Mouse (Mus musculus) regulatory T cell (primary cell): ENCODE measurements at regions not wholly inside any gene's neighbourhood (a gene's known extent, or its start where the extent isn't known, plus 50 kb on each side); places are given as distances from the start of the nearest gene placed in this dataset.

ENCODE experiments used
- in situ Hi-C: fragments of 300-600 bp; cut with MboI, MseI; formaldehyde crosslinking; loops from one replicate; pipeline ENCODE4 v1.15.1; 2025; ENCODE audit warnings: high pct_unique_total_duplicates

GRCm38 (mm10) chr8:34469091-34469490 lies 357.6 kb upstream of the Gm10131 start:
- in situ Hi-C loops, result no loop called here

- in situ Hi-C loops, result no loop called here
Measured at GRCm38 (mm10) chr8:34466786-34467364, 355.3 kb upstream of the Gm10131 start.

GRCm38 (mm10) chr8:34465398-34465797 lies 353.9 kb upstream of the Gm10131 start:
- in situ Hi-C loops, result no loop called here

- in situ Hi-C loops, result no loop called here
Measured at GRCm38 (mm10) chr8:34462262-34462661, 350.7 kb upstream of the Gm10131 start.

GRCm38 (mm10) chr8:34458300-34458699 lies 346.8 kb upstream of the Gm10131 start:
- in situ Hi-C loops, result no loop called here

GRCm38 (mm10) chr8:34456543-34456942 lies 345.0 kb upstream of the Gm10131 start:
- in situ Hi-C loops, result no loop called here

- in situ Hi-C loops, result no loop called here
Measured at GRCm38 (mm10) chr8:34455376-34455775, 343.8 kb upstream of the Gm10131 start.

GRCm38 (mm10) chr8:34452811-34453210 lies 341.3 kb upstream of the Gm10131 start:
- in situ Hi-C loops, result no loop called here

- in situ Hi-C loops, result no loop called here
Measured at GRCm38 (mm10) chr8:34451211-34452000, 339.9 kb upstream of the Gm10131 start.

- in situ Hi-C loops, result loop anchor here (25.0 kb wide), 1 partner anchor 1013 kb away; no protein-coding TSS in a partner anchor
Measured at GRCm38 (mm10) chr8:34449391-34450044, 338.0 kb upstream of the Gm10131 start.

GRCm38 (mm10) chr8:34447880-34448830 lies 336.6 kb upstream of the Gm10131 start:
- in situ Hi-C loops, result loop anchor here (25.0 kb wide), 1 partner anchor 1014 kb away; no protein-coding TSS in a partner anchor

GRCm38 (mm10) chr8:34442688-34443087 lies 331.2 kb upstream of the Gm10131 start:
- in situ Hi-C loops, result loop anchor here (25.0 kb wide), 1 partner anchor 1020 kb away; no protein-coding TSS in a partner anchor

GRCm38 (mm10) chr8:34441756-34442155 lies 330.2 kb upstream of the Gm10131 start:
- in situ Hi-C loops, result loop anchor here (25.0 kb wide), 1 partner anchor 1021 kb away; no protein-coding TSS in a partner anchor

- in situ Hi-C loops, result loop anchor here (25.0 kb wide), 1 partner anchor 1022 kb away; no protein-coding TSS in a partner anchor
Measured at GRCm38 (mm10) chr8:34440771-34441170, 329.2 kb upstream of the Gm10131 start.

- in situ Hi-C loops, result loop anchor here (25.0 kb wide), 1 partner anchor 1024 kb away; no protein-coding TSS in a partner anchor
Measured at GRCm38 (mm10) chr8:34438771-34439170, 327.2 kb upstream of the Gm10131 start.

GRCm38 (mm10) chr8:34431985-34432384 lies 320.4 kb upstream of the Gm10131 start:
- in situ Hi-C loops, result loop anchor here (25.0 kb wide), 1 partner anchor 1030 kb away; no protein-coding TSS in a partner anchor

GRCm38 (mm10) chr8:34429231-34429630 lies 317.7 kb upstream of the Gm10131 start:
- in situ Hi-C loops, result loop anchor here (25.0 kb wide), 1 partner anchor 1033 kb away; no protein-coding TSS in a partner anchor

GRCm38 (mm10) chr8:34401571-34401970 lies 290.0 kb upstream of the Gm10131 start:
- in situ Hi-C loops, result loop anchor here (5.0 kb wide), 1 partner anchor 81 kb away; no protein-coding TSS in a partner anchor

- in situ Hi-C loops, result loop anchor here (5.0 kb wide), 1 partner anchor 418 kb away; no protein-coding TSS in a partner anchor
Measured at GRCm38 (mm10) chr8:34398914-34399813, 287.6 kb upstream of the Gm10131 start.
